Mouse (Mus musculus) cerebellum, adult 9-10 months (tissue): ENCODE measurements around the gene Wdr62.
"Not testable (repeated sequence)": the region's sequence is repeated elsewhere in the genome, so short reads cannot be mapped to it uniquely, and the experiment has no call there.

Source experiments
- DNase-seq: peaks from one replicate; pipeline ENCODE4 v3.0.0; 2022

The Wdr62 gene

DNA sequence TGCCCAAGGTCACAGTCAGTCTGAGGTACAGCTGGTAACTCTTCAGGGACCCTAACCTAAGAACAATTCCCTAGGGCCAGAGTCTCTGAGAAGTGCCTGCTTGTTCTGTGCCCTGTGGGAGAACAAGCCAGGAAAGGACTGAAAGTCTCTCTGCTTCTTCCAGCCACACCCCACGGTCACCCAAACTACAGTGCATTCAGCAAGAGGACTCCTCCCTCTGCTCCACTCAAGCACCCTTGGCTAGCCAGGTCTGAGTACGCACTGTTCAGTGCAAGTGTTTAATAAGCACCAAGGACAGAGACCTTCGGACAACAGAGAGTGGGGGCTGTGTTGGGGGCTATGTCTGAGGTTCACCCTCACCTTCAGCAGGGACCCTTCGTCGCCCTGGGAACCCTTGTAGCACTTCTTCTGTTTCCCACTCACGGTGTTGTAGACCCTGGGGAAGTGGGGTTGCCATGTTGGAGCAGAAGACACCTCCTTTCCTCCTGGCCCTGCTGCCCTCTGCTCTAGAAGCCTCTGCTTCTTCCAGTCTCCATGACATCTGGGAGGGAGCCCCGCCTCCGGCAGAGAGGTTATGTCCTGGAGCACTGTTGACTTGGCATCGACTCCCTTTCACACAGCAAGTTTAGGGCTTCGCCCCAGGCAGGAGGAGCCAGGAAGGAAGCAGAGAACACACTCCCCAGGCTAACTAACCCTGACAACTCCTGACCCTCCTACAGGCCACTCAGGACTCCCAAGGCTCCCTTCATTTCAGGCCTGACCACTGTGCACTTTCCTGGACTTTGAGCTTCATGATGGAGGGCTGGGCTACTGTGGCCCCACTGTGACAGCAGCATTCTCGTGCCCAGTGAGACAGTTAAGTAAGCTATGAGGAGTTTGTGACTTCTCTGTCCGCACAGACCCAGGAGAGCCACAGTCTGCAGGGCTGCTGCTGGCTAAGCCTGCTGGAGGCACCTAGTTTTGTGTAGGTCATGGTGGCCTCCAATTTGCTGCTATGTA lies 28.0 kb downstream of the Wdr62 start:
- no peak for DNase-seq

DNA sequence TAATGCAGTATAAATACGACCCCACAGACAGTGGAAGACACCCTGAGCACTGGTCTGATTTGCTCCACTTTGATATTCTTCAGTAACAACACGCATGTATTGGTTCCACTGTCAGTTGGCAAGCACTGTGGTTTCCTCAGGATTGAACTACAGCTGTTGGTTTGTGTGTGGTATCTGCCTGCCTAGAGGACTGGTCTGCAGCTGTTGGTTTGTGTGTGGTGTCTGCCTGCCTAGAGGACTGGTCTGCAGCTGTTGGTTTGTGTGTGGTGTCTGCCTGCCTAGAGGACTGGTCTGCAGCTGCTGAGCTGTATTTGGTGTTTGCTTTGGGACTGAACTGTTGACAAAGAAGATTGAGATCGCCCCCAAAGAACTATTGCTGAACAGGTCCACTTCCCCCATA lies 42.8 kb downstream of the Wdr62 start:
- DNase-seq = not testable (repeated sequence)

DNA sequence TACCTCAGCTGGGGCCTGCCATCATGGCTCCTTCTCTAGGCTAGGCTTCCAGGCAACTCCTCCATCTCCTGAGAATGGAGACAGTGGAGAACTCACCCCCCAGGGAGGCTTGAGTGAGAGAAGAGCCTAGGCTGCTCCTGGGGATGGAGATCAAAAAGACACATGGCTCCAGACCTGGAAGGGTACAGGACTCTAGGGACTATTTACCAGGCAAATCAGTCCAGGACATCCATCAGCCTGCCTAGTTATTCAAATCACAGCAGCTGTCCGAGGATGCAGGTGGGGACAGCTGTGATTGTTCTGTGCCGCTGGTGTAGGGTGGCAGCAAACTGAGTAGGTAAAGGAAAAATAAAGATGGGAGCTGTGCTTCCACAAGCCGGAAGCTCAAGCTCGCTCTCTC lies 44.6 kb downstream of the Wdr62 start, which contains the start of gene Ovol3:
Gene Ovol3 (minus strand): TSS at position 101 of the 400 bp plus-strand sequence.
- DNase-seq = no peak

DNA sequence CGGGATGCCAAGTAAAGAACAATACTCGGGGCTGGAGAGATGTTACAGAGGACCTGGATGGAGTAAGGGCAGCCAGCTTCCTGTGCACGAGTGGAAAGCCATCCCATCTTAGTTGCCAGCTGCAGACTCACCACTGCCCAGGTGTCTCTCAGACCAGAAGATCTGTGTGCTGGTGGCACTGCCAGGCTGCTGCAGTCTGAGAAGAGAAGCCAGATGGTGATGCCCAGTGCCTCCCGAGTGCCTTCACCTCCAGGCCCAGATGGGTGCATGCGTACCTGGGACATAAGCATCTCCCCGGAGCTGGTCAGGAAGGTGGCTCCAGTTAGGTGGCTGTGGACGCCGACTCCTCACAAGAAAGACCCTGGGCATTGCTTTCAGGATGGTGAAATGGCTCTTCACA lies 45.1 kb downstream of the Wdr62 start:
- DNase-seq = no peak

DNA sequence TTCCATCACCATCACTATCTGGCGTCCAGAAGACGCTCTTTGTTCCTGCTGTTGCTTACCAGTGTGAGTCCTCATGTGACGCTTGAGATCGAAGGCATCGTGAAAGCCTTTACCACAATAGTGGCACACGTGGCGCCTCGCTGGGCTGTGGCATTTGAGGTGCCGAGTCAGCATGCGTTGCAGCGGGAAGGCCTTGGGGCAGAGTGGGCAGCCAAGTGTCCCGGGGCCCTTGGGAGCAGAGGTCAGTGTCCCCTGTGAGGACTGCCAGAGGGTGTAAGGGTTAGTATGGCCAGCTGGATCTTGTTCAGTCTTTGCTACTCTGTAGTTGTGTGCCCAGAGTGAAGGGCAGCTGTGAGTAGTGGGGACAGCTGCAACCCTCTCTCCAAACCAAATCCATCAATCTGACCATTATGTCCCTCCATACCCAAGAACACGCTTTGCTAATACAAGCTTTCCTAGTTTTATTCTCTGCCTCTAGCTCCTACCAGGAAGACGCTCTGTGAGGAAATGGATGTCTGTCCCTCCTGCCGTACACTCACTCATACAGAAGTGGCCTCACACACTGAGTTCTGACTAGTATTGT lies 45.9 kb downstream of the Wdr62 start:
- DNase-seq = no peak

DNA sequence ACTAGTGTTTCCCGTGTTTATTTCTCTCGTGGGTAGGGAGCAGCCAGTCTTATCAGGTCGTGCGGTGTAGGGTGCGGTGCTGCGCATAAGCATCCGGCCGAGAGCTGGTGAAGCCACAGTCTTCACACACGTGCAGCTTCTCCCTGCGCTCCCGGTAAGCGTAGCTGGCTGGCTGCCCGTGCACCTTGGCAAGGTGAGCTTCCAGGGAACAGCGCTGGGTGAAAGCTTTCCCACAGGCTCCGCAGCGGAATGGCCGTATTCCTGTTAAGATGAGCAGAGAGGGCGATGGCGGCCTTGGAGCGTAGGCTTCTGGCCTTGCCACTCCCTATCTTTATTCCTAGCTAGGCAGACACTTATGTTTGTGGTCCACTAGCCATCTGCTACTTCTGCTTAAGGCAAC lies 46.8 kb downstream of the Wdr62 start:
- peak; percentile 64 for DNase-seq

DNA sequence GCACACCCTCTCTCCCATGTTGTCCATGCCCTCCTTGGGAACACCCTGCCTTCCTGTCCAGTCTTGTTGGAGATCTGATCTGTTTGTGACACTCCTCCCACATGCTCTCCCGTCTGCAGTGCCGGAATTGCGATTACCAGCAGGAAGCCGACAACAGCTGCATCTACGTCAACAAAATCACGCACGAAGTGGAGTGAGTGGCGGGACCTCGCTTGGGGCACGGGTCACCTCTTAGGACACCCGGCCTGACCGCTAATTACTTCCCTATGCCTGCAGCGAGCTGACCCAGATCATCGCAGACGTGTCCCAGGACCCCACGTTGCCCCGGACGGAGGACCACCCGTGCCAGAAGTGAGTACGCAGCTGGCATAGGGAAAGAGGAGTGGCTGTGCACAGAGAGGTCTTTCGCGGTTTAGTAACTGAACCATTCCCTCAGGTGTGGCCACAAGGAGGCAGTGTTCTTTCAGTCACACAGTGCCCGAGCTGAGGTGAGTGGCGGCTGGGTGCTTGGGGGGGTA lies 47.5 kb downstream of the Wdr62 start:
- peak; percentile 81 for DNase-seq

DNA sequence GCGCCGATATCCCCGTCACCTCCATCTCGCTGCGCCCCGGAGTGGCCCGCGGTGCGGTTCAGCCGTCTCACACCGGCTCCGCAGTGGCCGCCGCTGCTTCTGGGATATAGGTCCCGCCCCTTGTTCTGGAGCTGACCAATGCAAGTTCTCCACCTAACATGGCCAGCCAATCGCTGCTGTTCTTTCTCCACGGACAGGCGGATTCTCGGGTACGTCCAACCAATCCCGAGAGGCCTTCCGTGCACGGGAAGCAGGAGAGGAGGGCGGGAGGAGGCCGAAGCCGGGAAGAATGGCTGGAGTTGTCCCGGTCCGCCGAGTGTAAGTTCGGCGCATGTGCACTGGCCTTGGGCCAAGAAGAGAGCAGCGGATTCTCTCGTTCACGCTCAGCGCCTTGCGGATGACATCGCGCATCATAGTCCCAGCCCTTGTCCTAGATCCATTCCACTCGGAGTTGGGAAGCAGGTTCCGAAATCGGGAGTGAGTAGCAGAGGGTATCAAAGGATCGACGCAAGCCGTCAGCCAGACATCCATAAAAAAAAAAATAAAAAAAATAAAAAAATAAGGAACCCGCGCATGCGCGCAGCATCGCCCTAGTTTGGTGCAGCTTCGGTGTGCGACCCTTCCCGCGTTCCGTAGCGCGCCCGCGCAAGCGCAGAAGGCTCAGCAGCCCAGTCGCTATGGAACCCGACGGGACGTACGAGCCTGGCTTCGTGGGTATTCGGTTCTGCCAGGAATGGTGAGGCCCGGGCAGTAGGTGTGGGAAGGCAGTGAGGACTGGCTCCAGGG lies 48.4 kb downstream of the Wdr62 start, which contains the start of the genes Polr2i and Tbcb:
Gene Polr2i (plus strand): TSS at position 280 of the 786 bp plus-strand sequence.
Gene Tbcb (minus strand): TSS at position 604 of the 786 bp plus-strand sequence.
- DNase-seq = peak; percentile 99

DNA sequence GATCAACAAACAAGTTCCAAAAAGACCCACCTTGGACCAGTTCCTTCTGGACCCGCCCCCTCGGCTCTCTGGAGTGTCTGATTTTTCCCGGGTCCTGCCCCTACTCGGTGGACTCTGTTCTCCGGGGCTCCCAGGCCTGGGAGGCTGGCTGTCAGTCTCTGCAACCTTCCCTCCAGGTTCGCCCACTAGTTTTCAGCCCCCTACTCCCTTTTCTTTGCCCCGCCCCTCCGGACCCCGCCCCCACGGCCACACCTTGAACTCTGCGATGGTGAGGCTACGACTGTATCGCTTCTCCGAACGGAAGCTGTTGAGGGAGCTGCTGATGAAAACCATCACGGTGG lies 48.9 kb downstream of the Wdr62 start:
- DNase-seq = no peak

DNA sequence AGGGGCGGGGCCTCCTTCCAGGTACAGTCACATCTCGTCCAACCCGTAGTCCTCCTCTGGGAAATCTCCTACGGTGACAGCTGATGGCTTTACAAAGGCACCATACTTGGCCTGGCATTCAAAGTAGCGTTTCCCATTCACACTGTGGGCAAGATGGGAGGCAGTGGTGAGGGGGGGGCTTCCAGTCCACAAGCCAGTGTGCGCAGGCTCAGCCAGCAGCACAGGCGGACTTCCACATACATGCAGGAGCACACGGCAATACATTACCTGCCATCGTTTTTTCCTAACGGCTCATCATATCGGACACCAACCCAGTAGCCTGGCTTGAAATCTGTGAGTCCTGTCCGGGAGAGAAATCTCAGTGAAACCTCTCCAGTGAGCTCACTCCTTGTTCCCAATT lies 56.0 kb downstream of the Wdr62 start:
- DNase-seq = no peak

DNA sequence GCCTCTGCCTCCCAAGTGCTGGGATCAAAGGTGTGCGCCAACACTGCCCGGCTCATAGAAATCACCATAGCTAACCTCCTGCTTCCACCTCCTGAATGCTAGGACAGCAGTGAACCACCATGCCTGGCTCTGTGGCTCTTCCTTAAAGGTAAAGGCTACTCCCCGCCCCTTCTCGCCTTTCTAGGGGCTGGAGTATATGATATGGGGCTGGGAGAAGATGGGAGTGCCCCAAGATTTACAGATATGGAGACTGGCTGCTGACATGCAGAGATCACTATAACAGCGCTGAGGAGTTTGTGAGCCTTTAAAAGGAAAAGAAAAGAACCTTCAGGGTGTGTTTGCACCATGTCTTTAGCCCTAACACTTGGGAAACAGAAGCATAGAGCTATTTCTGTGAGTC lies 58.0 kb downstream of the Wdr62 start:
- no peak for DNase-seq

DNA sequence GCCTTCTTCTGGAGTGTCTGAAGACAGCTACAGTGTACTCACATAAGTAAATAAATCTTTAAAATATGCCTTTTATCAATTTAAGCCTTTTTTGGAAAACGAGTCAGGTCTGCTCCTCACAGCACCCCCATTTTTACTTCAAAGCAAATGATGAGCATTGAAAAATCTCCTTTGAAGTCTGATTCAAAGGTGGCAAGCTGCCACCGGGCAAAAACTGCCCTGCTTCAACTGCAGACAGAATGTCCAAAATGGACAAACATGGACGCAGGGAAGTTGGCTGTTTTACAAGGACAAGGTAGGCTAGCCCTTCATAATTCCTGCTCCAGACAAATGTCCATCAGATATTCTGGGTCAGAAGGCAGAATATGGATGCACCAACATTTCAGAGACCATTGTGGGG lies 58.8 kb downstream of the Wdr62 start:
- DNase-seq = no peak

DNA sequence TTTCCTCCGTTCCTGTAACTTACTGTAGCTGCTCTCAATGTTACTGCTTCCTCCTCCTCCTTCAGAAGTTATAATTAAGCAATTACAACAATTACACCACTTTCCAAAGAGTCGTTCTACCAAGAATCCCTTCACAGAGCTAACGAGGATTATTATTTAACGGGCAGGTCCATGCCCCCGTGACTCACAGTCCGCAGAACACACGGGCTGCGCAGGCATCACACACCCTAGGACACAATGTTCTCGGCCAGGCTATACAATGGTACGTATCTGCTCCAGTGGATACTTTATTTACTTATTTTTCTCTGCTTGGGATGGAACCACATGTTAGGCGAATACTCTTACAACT lies 60.2 kb downstream of the Wdr62 start:
- DNase-seq = no peak

DNA sequence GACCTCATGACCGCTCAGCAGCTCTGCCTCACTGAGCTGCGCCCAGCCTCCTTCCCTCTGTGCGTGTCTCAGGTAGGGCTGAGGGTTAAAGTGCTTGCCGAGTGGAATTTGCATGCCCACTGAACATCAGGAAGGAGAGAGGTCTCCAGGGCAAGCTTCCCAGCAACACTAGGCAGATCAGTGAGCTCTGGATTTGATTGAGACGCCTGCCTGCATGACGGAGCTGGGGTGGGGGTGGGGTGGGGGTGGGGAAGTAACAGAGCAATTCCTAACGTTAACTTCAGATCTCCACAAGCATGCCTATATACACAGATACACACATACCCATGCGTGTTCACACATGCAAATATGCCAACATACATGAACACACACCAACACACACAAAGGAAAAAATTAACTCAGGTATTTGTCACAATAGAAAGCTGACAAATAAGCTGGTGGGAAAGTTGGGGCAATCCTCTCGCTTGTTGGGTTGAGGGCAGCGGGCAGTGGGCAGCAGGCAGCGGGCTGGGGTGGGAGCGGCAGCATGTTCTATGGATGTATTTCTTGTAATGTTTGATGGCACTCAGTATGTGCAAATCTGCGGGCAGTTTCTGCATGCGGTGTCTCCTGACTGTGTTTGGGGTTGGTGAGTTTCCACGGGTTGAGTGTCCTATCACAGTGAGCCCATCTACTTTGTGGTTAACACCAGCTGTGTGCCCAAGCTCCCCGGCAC lies 60.8 kb downstream of the Wdr62 start:
- no peak for DNase-seq

DNA sequence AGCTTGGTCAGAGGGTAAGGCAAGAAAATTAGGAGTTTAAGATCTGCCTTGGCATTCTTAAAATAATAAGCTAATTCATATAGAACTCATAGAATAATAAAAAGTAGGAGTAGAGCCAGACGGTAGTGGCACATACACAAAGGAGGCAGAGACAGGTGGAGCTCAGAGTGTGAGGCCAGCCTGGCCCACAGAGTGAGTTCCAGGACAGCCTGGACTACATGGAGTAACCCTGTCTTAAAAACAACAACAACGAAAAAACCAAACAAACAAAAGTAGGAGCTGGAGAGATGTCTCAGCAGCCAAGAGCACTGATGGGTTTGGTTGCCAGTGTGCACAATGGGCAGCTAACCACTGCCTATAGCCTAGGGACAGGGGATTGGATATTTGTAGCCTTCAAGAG lies 62.9 kb downstream of the Wdr62 start:
- peak; percentile 52 for DNase-seq

DNA sequence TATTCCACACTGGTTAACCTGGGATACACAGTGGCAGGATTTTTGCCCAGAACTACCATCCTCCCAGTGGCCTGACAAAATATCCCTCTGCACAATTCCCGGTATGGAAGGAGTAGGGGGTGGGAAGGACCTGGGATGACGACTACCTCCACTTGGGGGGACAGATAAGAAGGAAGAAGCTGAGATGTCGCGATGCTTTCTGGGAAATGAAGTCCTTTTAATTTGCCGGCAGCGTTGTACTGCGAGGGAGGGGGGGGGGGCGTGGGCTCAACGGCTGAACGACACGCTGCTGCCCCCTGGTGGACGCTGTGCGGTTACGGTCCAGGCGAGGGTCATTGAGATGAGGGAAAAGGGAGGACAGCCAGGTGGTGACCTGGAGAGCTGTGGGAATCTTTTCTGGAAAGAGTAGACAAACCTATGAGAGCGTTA lies 63.5 kb downstream of the Wdr62 start:
- peak; percentile 83 for DNase-seq

DNA sequence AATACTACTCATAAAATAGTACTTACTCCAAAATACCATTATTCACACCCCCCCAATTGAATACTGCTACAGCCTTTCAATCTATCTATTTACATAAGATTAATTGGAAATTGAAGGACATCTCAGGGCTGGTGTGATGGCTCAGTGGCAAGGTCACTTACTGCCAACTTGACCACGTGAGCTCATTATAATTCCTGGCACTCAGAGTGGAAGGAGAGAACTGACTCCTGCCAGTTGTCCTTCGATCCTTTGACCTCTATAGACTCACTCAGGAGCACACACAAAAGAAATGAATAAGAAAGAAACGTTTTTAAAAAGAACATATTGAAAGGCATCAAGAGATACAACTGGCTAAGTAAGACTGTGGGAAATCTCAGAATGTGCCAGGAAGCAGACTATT lies 64.3 kb downstream of the Wdr62 start:
- DNase-seq = no peak

DNA sequence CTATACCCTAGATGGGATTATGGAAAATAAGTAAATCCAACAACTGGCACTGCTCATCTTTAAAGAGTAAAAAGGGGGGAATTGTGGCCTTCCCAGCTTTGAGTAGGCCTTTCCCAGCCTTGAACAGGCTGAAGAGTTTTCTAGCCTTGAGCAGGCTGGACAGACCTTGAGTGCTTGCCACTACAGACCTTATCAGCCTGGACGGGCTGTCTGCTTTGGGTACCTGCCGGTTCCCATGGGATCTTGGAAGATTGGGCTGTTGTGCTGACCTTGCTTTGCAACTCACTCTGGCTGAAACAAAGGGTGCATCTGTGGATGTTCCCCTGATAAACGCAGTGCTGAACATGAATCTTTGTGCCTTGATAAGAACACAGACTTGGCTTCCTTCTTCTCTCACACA lies 66.3 kb downstream of the Wdr62 start:
- DNase-seq = no peak

DNA sequence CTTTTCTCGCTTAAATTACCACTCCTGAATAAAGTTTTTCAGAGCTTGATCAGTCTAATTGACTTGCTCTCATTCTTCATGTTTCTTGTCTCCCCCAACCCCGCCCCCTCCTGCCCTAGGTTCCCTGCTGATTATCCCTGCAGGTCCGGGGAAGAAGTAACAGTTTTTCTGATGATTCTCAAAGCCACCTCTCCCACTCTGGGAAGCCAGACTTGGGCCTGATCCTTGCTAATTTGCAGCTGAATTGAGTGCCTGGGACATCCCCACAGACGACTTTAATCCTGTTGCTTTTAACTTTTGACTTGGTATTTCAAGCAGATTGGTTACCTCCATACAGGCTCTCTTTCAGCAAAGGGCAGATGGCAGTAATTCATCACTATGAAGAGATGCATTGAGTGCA lies 69.2 kb downstream of the Wdr62 start:
- DNase-seq = no peak

DNA sequence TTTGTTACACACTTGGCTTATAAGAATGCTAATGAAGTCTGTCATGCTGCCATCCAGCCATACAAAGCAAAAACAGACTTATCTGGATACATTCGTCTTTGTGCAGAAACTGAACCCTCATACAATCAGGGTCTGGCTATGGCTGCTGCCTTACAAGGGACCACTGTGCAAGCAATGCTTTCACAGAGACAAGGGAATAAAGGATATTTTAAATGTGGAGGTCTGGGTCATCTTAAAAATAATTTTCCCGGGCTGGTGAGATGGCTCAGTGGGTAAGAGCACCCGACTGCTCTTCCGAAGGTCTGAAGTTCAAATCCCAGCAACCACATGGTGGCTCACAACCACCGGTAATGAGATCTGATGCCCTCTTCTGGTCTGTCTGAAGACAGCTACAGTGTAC lies 73.9 kb downstream of the Wdr62 start:
- not testable (repeated sequence) for DNase-seq

DNA sequence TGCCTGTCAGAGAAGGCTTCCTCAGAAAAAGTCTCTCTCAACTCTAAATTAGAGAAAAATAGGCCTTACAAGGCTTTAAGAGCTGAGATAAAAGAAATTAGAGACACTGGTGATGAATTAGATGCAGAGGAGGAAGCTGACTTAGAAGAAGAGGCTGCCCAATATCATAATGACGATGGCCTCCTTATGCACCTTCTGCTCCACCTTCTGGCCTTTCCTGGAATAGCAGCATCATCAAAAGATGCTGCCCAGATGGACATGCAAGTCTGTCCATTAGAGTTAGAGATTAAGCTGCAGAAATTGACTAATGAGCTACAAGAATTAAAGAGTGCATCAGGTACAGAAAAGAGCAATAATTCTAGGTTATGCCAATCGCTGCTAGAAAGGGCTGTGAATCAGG lies 74.8 kb downstream of the Wdr62 start:
- peak; percentile 88 for DNase-seq

DNA sequence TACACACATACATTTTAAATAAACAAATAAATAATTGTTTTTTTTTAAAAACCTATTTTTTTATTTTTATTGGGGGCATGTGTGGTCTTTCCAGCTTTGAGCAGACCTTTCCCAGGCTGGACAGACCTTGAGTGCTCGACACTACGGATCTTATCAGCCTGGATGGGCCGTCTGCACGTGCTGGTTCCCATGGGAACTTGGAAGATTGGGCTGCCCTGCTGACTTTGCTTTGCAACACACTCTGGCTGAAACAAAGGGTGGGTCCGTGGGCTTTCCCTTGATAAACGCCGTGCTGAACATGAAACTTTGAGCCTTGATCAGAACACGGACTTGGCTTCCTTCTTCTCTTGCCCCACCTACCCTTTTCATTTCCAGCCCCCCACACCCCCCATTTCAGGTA lies 75.8 kb downstream of the Wdr62 start:
- DNase-seq = no peak
